Mouse (Mus musculus) liver, postnatal 0 days (tissue): Measurements from ENCODE around the gene Ifrd1.

Experiments
- CTCF ChIP-seq: sonication (generic); IDR thresholded peaks from 2 replicates; pipeline ENCODE4 v1.5.1; 2016; ENCODE audit warnings: antibody characterized with exemption, low read depth
- EP300 ChIP-seq: IDR thresholded peaks from 2 replicates; pipeline ENCODE4 v1.6.1; 2016; ENCODE audit warnings: antibody characterized with exemption, low read depth, mild to moderate bottlenecking

DNA sequence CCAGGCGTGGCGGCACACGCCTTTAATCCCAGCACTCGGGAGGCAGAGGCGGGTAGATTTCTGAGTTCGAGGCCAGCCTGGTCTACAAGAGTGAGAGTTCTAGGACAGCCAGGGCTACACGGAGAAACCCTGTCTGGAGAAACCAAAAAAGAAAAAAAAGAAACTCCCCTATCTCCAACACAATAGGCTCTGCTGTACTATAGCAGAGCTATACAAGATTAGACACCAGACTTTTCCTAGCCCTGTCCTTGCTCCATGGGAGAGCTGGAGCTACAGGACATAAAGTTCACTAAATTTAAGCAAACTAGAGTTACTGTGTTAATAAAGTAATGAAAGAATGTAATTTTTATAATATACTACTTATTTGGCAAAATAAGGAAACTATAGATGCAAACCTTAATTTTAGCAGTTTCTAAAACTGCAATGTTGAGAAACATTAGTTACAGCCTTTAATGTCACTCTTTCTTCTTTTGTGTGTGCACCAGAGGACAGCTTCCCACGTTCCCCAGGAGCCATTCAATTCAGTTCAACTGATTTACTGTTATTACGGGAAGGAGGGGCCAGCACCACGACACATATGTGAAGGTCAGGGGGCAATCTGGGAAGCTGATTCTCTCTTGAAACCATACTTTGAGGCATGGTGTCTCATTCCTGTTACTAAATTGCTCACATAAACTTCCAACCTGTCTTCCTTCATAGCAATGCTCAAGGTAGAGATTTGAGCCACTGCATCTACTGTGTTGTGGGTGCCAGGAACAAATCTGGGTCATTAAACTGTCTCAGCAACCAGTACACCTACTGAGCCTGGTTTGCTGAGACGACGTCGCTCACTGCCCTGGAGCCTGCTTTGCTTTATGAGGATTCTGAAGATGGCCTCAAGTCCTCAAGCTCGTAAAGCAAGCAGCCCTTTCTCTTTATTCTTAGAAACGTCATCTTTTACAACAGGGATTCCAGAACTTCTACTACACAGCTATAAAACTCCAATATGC is 33.1 kb downstream of the Ifrd1 start:
- TF ChIP-seq CTCF: no peak
- TF ChIP-seq EP300: no peak
